Mouse (Mus musculus): ENCODE measurements around the gene Ftl1. TPM values are rescaled to one million over a fixed set of nuclear protein-coding genes. Genes with fewer than 3 reads are reported as not detected.
"Not testable (repeated sequence)": the region's sequence is repeated elsewhere in the genome, so short reads cannot be mapped to it uniquely, and the experiment has no call there.

The Ftl1 gene
- polyA plus RNA-seq, 1 experiment from 2014 or later, result 5,695 TPM

- no peaks in the 10 kb centered on the region for H3K9me3 ChIP-seq (replicated peaks)
- WGBS, result 32% methylated on average over 7 of the region's 7 CpGs
- H3K36me3 ChIP-seq, result peaks cover 35% of the 10 kb centered on the region
- no peaks in the 10 kb centered on the region for H3K27me3 ChIP-seq (ENCODE audit: low read depth, poor library complexity, severe bottlenecking)
- peak overlapping the region; percentile 90 for H3K4me3 ChIP-seq
- peak overlapping the region; percentile 94 for H3K27ac ChIP-seq (replicated peaks)
- peaks cover 30% of the 10 kb centered on the region for H3K4me1 ChIP-seq
- DNase-seq (ENCODE audit: low spot score), result no peak
Observed at GRCm38 (mm10) chr7:45467090-45467670, 7.5 kb upstream of the Ftl1 start.

- H3K27ac ChIP-seq (replicated peaks), result peak within 1 kb of the TSS; percentile 94
Observed at GRCm38 (mm10) chr7:45466283-45467089, 6.8 kb upstream of the Ftl1 start, which contains the start of gene Bax. TSS of gene Bax (minus strand) at chr7:45466898.

GRCm38 (mm10) chr7:45465549-45465948 lies 5.9 kb upstream of the Ftl1 start:
- Histone ChIP-seq H3K4me3 (peak overlapping the region; percentile 90), H3K36me3 (peaks cover 51% of the 10 kb centered on the region), H3K27ac (replicated peaks) (peak overlapping the region; percentile 94), H3K27me3 (ENCODE audit: low read depth, poor library complexity, severe bottlenecking) (no peaks in the 10 kb centered on the region), H3K9me3 (replicated peaks) (no peaks in the 10 kb centered on the region), H3K4me1 (peaks cover 39% of the 10 kb centered on the region)
- no peak for DNase-seq (ENCODE audit: low spot score)
- 87% methylated on average over 9 of the region's 9 CpGs for WGBS

More at GRCm38 (mm10) chr7:45466283-45467089, 6.8 kb upstream of the Ftl1 start, which contains the start of gene Bax:
- Histone ChIP-seq H3K4me3 (peak within 1 kb of the TSS; percentile 90), H3K4me1 (peaks cover 34% of the 10 kb centered on the region), H3K36me3 (peaks cover 42% of the 10 kb centered on the region), H3K9me3 (replicated peaks) (no peaks in the 10 kb centered on the region), H3K27me3 (ENCODE audit: low read depth, poor library complexity, severe bottlenecking) (no peaks in the 10 kb centered on the region)
- WGBS, result under 1% methylated on average over 58 of the region's 58 CpGs
- DNase-seq (ENCODE audit: low spot score), result peak; percentile 96

- Histone ChIP-seq H3K4me3 (peak overlapping the region; percentile 90), H3K4me1 (peaks cover 44% of the 10 kb centered on the region), H3K27ac (replicated peaks) (no peak overlapping the region), H3K27me3 (ENCODE audit: low read depth, poor library complexity, severe bottlenecking) (no peaks in the 10 kb centered on the region), H3K36me3 (peaks cover 51% of the 10 kb centered on the region), H3K9me3 (replicated peaks) (no peaks in the 10 kb centered on the region)
- WGBS, result 96% methylated on average over 12 of the region's 12 CpGs
- DNase-seq (ENCODE audit: low spot score), result no peak
Observed at GRCm38 (mm10) chr7:45465112-45465511, 5.4 kb upstream of the Ftl1 start.

- peaks cover 51% of the 10 kb centered on the region for H3K36me3 ChIP-seq
- no peak overlapping the region for H3K27ac ChIP-seq (replicated peaks)
- no peak overlapping the region for H3K4me3 ChIP-seq
- H3K27me3 ChIP-seq (ENCODE audit: low read depth, poor library complexity, severe bottlenecking), result no peaks in the 10 kb centered on the region
- no peaks in the 10 kb centered on the region for H3K9me3 ChIP-seq (replicated peaks)
- no peak for DNase-seq (ENCODE audit: low spot score)
- 97% methylated on average over 7 of the region's 7 CpGs for WGBS
- H3K4me1 ChIP-seq, result peaks cover 47% of the 10 kb centered on the region
Observed at GRCm38 (mm10) chr7:45463987-45464778, 4.5 kb upstream of the Ftl1 start.

GRCm38 (mm10) chr7:45462868-45463267 lies 3.2 kb upstream of the Ftl1 start:
- not testable (repeated sequence) for H3K27ac ChIP-seq (replicated peaks); H3K27me3 ChIP-seq (ENCODE audit: low read depth, poor library complexity, severe bottlenecking); H3K4me3 ChIP-seq; H3K9me3 ChIP-seq (replicated peaks); DNase-seq (ENCODE audit: low spot score)
- Histone ChIP-seq H3K4me1 (peaks cover 56% of the 10 kb centered on the region), H3K36me3 (peaks cover 60% of the 10 kb centered on the region)
- 78% methylated on average over 4 of the region's 4 CpGs for WGBS

- H3K36me3 ChIP-seq, result peaks cover 66% of the 10 kb centered on the region
- H3K4me3 ChIP-seq, result no peak overlapping the region
- no peak overlapping the region for H3K27ac ChIP-seq (replicated peaks)
- DNase-seq (ENCODE audit: low spot score), result no peak
- H3K9me3 ChIP-seq (replicated peaks), result no peaks in the 10 kb centered on the region
- H3K4me1 ChIP-seq, result peaks cover 58% of the 10 kb centered on the region
- 90% methylated on average over 4 of the region's 4 CpGs for WGBS
- H3K27me3 ChIP-seq (ENCODE audit: low read depth, poor library complexity, severe bottlenecking), result no peaks in the 10 kb centered on the region
Observed at GRCm38 (mm10) chr7:45462325-45462724, 2.6 kb upstream of the Ftl1 start.

- peak overlapping the region; percentile 91 for H3K27ac ChIP-seq (replicated peaks)
- no peak overlapping the region; the same call in 1 of the 2 replicates for H3K4me3 ChIP-seq
- H3K36me3 ChIP-seq, result peaks cover 71% of the 10 kb centered on the region
- no peaks in the 10 kb centered on the region for H3K27me3 ChIP-seq (ENCODE audit: low read depth, poor library complexity, severe bottlenecking)
- H3K4me1 ChIP-seq, result peaks cover 60% of the 10 kb centered on the region
- WGBS, result 94% methylated on average over 4 of the region's 4 CpGs
- no peak for DNase-seq (ENCODE audit: low spot score)
- no peaks in the 10 kb centered on the region for H3K9me3 ChIP-seq (replicated peaks)
Observed at GRCm38 (mm10) chr7:45461781-45462180, 2.1 kb upstream of the Ftl1 start.

GRCm38 (mm10) chr7:45461326-45461725 lies 1.6 kb upstream of the Ftl1 start:
- Histone ChIP-seq H3K27me3 (ENCODE audit: low read depth, poor library complexity, severe bottlenecking) (no peaks in the 10 kb centered on the region), H3K27ac (replicated peaks) (peak overlapping the region; percentile 91), H3K4me3 (peak overlapping the region; percentile 71; the same call in 1 of the 2 replicates), H3K4me1 (peaks cover 60% of the 10 kb centered on the region), H3K9me3 (replicated peaks) (no peaks in the 10 kb centered on the region), H3K36me3 (peaks cover 76% of the 10 kb centered on the region)
- 90% methylated on average over 4 of the region's 5 CpGs for WGBS
- DNase-seq (ENCODE audit: low spot score), result no peak

- Histone ChIP-seq H3K4me1 (peaks cover 55% of the 10 kb centered on the region), H3K36me3 (peaks cover 80% of the 10 kb centered on the region), H3K4me3 (peak overlapping the region; percentile 71), H3K9me3 (replicated peaks) (no peaks in the 10 kb centered on the region), H3K27me3 (ENCODE audit: low read depth, poor library complexity, severe bottlenecking) (no peaks in the 10 kb centered on the region), H3K27ac (replicated peaks) (peak overlapping the region; percentile 91)
- DNase-seq (ENCODE audit: low spot score), result peak; percentile 45
- WGBS, result 51% methylated on average over 13 of the region's 13 CpGs
Observed at GRCm38 (mm10) chr7:45460860-45461314, 1.2 kb upstream of the Ftl1 start.

GRCm38 (mm10) chr7:45460377-45460776 lies 693 bp upstream of the Ftl1 start:
- H3K9me3 ChIP-seq (replicated peaks), result no peaks in the 10 kb centered on the region
- peaks cover 50% of the 10 kb centered on the region for H3K4me1 ChIP-seq
- WGBS, result 79% methylated on average over 7 of the region's 7 CpGs
- H3K36me3 ChIP-seq, result peaks cover 82% of the 10 kb centered on the region
- H3K27me3 ChIP-seq (ENCODE audit: low read depth, poor library complexity, severe bottlenecking), result no peaks in the 10 kb centered on the region
- no peak for DNase-seq (ENCODE audit: low spot score)
- H3K4me3 ChIP-seq, result peak overlapping the region; percentile 71
- H3K27ac ChIP-seq (replicated peaks), result peak overlapping the region; percentile 91

GRCm38 (mm10) chr7:45458748-45459563 lies 728 bp downstream of the Ftl1 start:
- peak; percentile 89 for DNase-seq (ENCODE audit: low spot score)
- Histone ChIP-seq H3K4me1 (peaks cover 44% of the 10 kb centered on the region), H3K36me3 (peaks cover 82% of the 10 kb centered on the region), H3K9me3 (replicated peaks) (no peaks in the 10 kb centered on the region), H3K27me3 (ENCODE audit: low read depth, poor library complexity, severe bottlenecking) (no peaks in the 10 kb centered on the region), H3K4me3 (peak overlapping the region; percentile 71), H3K27ac (replicated peaks) (peak overlapping the region; percentile 91)
- WGBS, result under 1% methylated on average over 43 of the region's 43 CpGs

Data from midbrain, embryonic 10.5 days (tissue).